Mouse (Mus musculus) limb, embryonic 10.5 days (tissue): ENCODE data around the gene Itpkb. TPM values are rescaled to one million over a fixed set of nuclear protein-coding genes. Genes with fewer than 3 reads are reported as not detected.

ENCODE experiments used
- DNase-seq: peaks from one replicate; pipeline ENCODE4 v3.0.0-alpha.2; 2017; ENCODE audit warnings: low spot score
- H3K27ac ChIP-seq: fragments of 300-500 bp; sonication (generic); 2 replicates; pipeline ENCODE4 v1.5.1; 2016; ENCODE audit warnings: mild to moderate bottlenecking
- H3K27me3 ChIP-seq: fragments of 300-500 bp; sonication (generic); 2 replicates; pipeline ENCODE4 v1.6.1; 2016; ENCODE audit warnings: low read depth, mild to moderate bottlenecking; ENCODE audit not compliant: poor library complexity, severe bottlenecking
- H3K36me3 ChIP-seq: fragments of 300-500 bp; sonication (generic); 2 replicates; pipeline ENCODE4 v1.6.1; 2016; ENCODE audit warnings: mild to moderate bottlenecking, moderate library complexity
- H3K4me1 ChIP-seq: fragments of 300-500 bp; sonication (generic); 2 replicates; pipeline ENCODE4 v1.6.1; 2016
- H3K4me3 ChIP-seq: fragments of 300-500 bp; sonication (generic); 2 replicates; pipeline ENCODE4 v1.5.1; 2016; ENCODE audit warnings: mild to moderate bottlenecking, moderate library complexity
- H3K9me3 ChIP-seq: fragments of 300-500 bp; sonication (generic); replicated peaks from 2 replicates; pipeline ENCODE4 v1.6.1; 2016; ENCODE audit warnings: mild to moderate bottlenecking
- WGBS: fragments of 180-500 bp; shearing (Covaris S2); methylation state at CpG from one replicate; pipeline ENCODE4 v1.1.7; 2016; 5-methylcytosine and 5-hydroxymethylcytosine counted together
- polyA plus RNA-seq: library from polyadenylated mRNA; unstranded; fragments of >200 nt; fragmentation: Nextera tagmentation; extraction: Ambion mirVana; gene quantifications from 2 replicates; pipeline ENCODE4 v1.2.1, GENCODE M21; 2016

Gene Itpkb
- polyA plus RNA-seq, 1 experiment from 2014 or later: 10.1 TPM

- WGBS: 78% methylated on average over 4 of the region's 4 CpGs
- H3K27ac ChIP-seq: no peak overlapping the region
- H3K36me3 ChIP-seq: no peaks in the 10 kb centered on the region
- no peak for DNase-seq
- peaks cover 35% of the 10 kb centered on the region for H3K4me1 ChIP-seq
- no peaks in the 10 kb centered on the region for H3K27me3 ChIP-seq
- no peak overlapping the region for H3K4me3 ChIP-seq
- no peaks in the 10 kb centered on the region for H3K9me3 ChIP-seq
These were observed 70.6 kb downstream of the Itpkb start for GRCm38 (mm10) chr1:180400691-180401455.

GRCm38 (mm10) chr1:180401725-180402124 is 71.4 kb downstream of the Itpkb start:
- Histone ChIP-seq H3K27ac (no peak overlapping the region), H3K4me1 (peaks cover 42% of the 10 kb centered on the region), H3K4me3 (no peak overlapping the region), H3K9me3 (no peaks in the 10 kb centered on the region), H3K27me3 (no peaks in the 10 kb centered on the region), H3K36me3 (no peaks in the 10 kb centered on the region)
- DNase-seq: no peak
- WGBS: 89% methylated on average over 6 of the region's 6 CpGs

GRCm38 (mm10) chr1:180402481-180403081 is 72.3 kb downstream of the Itpkb start:
- DNase-seq: no peak
- Histone ChIP-seq H3K27me3 (no peaks in the 10 kb centered on the region), H3K27ac (peak overlapping the region; percentile 72; the same call in 1 of the 2 replicates), H3K4me3 (no peak overlapping the region), H3K9me3 (no peaks in the 10 kb centered on the region), H3K4me1 (peaks cover 51% of the 10 kb centered on the region), H3K36me3 (no peaks in the 10 kb centered on the region)
- 87% methylated on average over 11 of the region's 11 CpGs for WGBS

- H3K4me1 ChIP-seq: peaks cover 58% of the 10 kb centered on the region
- H3K27ac ChIP-seq: peak overlapping the region; percentile 72
These were observed 73.0 kb downstream of the Itpkb start for GRCm38 (mm10) chr1:180403357-180403693.

GRCm38 (mm10) chr1:180403694-180404606 is 73.7 kb downstream of the Itpkb start:
- Histone ChIP-seq H3K9me3 (no peaks in the 10 kb centered on the region), H3K4me3 (no peak overlapping the region; the same call in 1 of the 2 replicates), H3K4me1 (peaks cover 64% of the 10 kb centered on the region), H3K27me3 (no peaks in the 10 kb centered on the region), H3K36me3 (no peaks in the 10 kb centered on the region), H3K27ac (peak overlapping the region; percentile 72)
- 79% methylated on average over 32 of the region's 32 CpGs for WGBS
- no peak for DNase-seq

More at GRCm38 (mm10) chr1:180403357-180403693, 73.0 kb downstream of the Itpkb start:
- 92% methylated on average over 8 of the region's 8 CpGs for WGBS
- no peaks in the 10 kb centered on the region for H3K27me3 ChIP-seq
- no peaks in the 10 kb centered on the region for H3K9me3 ChIP-seq
- H3K4me3 ChIP-seq: no peak overlapping the region
- no peak for DNase-seq
- no peaks in the 10 kb centered on the region for H3K36me3 ChIP-seq

- Histone ChIP-seq H3K27ac (peak overlapping the region; percentile 72), H3K36me3 (no peaks in the 10 kb centered on the region), H3K4me1 (peaks cover 72% of the 10 kb centered on the region), H3K27me3 (no peaks in the 10 kb centered on the region), H3K9me3 (no peaks in the 10 kb centered on the region), H3K4me3 (no peak overlapping the region)
- WGBS: 91% methylated on average over 3 of the region's 3 CpGs
- DNase-seq: no peak
These were observed 74.4 kb downstream of the Itpkb start for GRCm38 (mm10) chr1:180404706-180405105.

- WGBS: 82% methylated on average over 9 of the region's 9 CpGs
- Histone ChIP-seq H3K36me3 (no peaks in the 10 kb centered on the region), H3K9me3 (no peaks in the 10 kb centered on the region), H3K27me3 (no peaks in the 10 kb centered on the region), H3K4me3 (no peak overlapping the region), H3K27ac (peak overlapping the region; percentile 42; the same call in 1 of the 2 replicates), H3K4me1 (peaks cover 77% of the 10 kb centered on the region)
- no peak for DNase-seq
These were observed 75.5 kb downstream of the Itpkb start for GRCm38 (mm10) chr1:180405576-180406335.

- Histone ChIP-seq H3K4me3 (no peak overlapping the region), H3K27ac (peak overlapping the region; percentile 54; the same call in 1 of the 2 replicates), H3K27me3 (no peaks in the 10 kb centered on the region), H3K4me1 (peaks cover 72% of the 10 kb centered on the region), H3K36me3 (no peaks in the 10 kb centered on the region), H3K9me3 (no peaks in the 10 kb centered on the region)
- WGBS: 81% methylated on average over 11 of the region's 11 CpGs
- DNase-seq: no peak
These were observed 76.2 kb downstream of the Itpkb start for GRCm38 (mm10) chr1:180406336-180407035.

- H3K27me3 ChIP-seq: no peaks in the 10 kb centered on the region
- H3K4me1 ChIP-seq: peaks cover 71% of the 10 kb centered on the region
- peak overlapping the region; percentile 77 for H3K27ac ChIP-seq
- H3K4me3 ChIP-seq: peak overlapping the region; percentile 30
- WGBS: 9% methylated on average over 16 of the region's 16 CpGs
- DNase-seq: peak; percentile 93
- no peaks in the 10 kb centered on the region for H3K9me3 ChIP-seq
- H3K36me3 ChIP-seq: no peaks in the 10 kb centered on the region
These were observed 76.9 kb downstream of the Itpkb start for GRCm38 (mm10) chr1:180407171-180407671.

GRCm38 (mm10) chr1:180407727-180408719 is 77.7 kb downstream of the Itpkb start:
- WGBS: 79% methylated on average over 18 of the region's 18 CpGs
- no peaks in the 10 kb centered on the region for H3K27me3 ChIP-seq
- H3K4me3 ChIP-seq: no peak overlapping the region
- no peak for DNase-seq
- H3K9me3 ChIP-seq: no peaks in the 10 kb centered on the region
- 0 out of 2 replicates have a peak, but pooled peaks cover 2% of the 10 kb centered on the region for H3K36me3 ChIP-seq
- H3K27ac ChIP-seq: peak overlapping the region; percentile 77
- peaks cover 68% of the 10 kb centered on the region for H3K4me1 ChIP-seq

GRCm38 (mm10) chr1:180408832-180409231 is 78.5 kb downstream of the Itpkb start:
- H3K4me1 ChIP-seq: peaks cover 60% of the 10 kb centered on the region
- peak overlapping the region; percentile 44; the same call in 1 of the 2 replicates for H3K27ac ChIP-seq
- H3K27me3 ChIP-seq: no peaks in the 10 kb centered on the region
- H3K4me3 ChIP-seq: no peak overlapping the region
- H3K36me3 ChIP-seq: peaks cover 11% of the 10 kb centered on the region
- no peaks in the 10 kb centered on the region for H3K9me3 ChIP-seq
- WGBS: 67% methylated on average over 9 of the region's 9 CpGs
- DNase-seq: no peak
